Mouse (Mus musculus) gastrocnemius, adult 2 months (tissue): ENCODE measurements around the gene Tex26. TPM values are rescaled to one million over a fixed set of nuclear protein-coding genes. Genes with fewer than 3 reads are reported as not detected.
A peak's percentile ranks its signal among the peaks of the same experiment; 100 is the strongest.

ENCODE experiments used
- DNase-seq: peaks from one replicate; pipeline ENCODE4 v3.0.0; 2022
- H3K27ac ChIP-seq: fragments of 200-600 bp; 2 replicates; pipeline ENCODE4 v1.8.1; 2022; ENCODE audit warnings: mild to moderate bottlenecking
- H3K4me3 ChIP-seq: fragments of 200-600 bp; 2 replicates; pipeline ENCODE4 v1.8.1; 2022; ENCODE audit warnings: mild to moderate bottlenecking, moderate library complexity
- CTCF ChIP-seq: fragments of 200-600 bp; IDR thresholded peaks from 2 replicates; pipeline ENCODE4 v1.8.1; 2022; ENCODE audit warnings: antibody characterized with exemption, mild to moderate bottlenecking, moderate library complexity
- intact Hi-C: fragments of 180-260 bp; cut with DNase I; formaldehyde crosslinking; loops from one replicate; pipeline ENCODE4 v1.15.1; 2025
- total RNA-seq, 2 experiments: library from RNA; stranded (reverse); gene quantifications; 2 replicates each; pipeline ENCODE4 v1.2.3; 2021

Tex26 gene
- total RNA-seq, 2 experiments from 2014 or later, result not detected

- Histone ChIP-seq H3K4me3 (no peak overlapping the region), H3K27ac (no peak overlapping the region)
- no peak for TF ChIP-seq CTCF
- no peak for DNase-seq
- intact Hi-C loops, result no loop called here
Observed at GRCm38 (mm10) chr5:149441646-149442276, 2.3 kb downstream of the Tex26 start.

- DNase-seq, result no peak
- no peak overlapping the region for H3K27ac ChIP-seq
- no peak overlapping the region for H3K4me3 ChIP-seq
- TF ChIP-seq CTCF, result no peak
- intact Hi-C loops, result no loop called here
Observed at GRCm38 (mm10) chr5:149442277-149442660, 2.8 kb downstream of the Tex26 start.

GRCm38 (mm10) chr5:149444451-149444850 is 5.0 kb downstream of the Tex26 start:
- DNase-seq, result no peak
- no peak for TF ChIP-seq CTCF
- no peak overlapping the region for H3K27ac ChIP-seq
- intact Hi-C loops, result no loop called here
- no peak overlapping the region for H3K4me3 ChIP-seq

GRCm38 (mm10) chr5:149446495-149446894 is 7.0 kb downstream of the Tex26 start:
- no peak overlapping the region for H3K4me3 ChIP-seq
- no peak for TF ChIP-seq CTCF
- no peak overlapping the region for H3K27ac ChIP-seq
- DNase-seq, result no peak
- intact Hi-C loops, result no loop called here

DNA sequence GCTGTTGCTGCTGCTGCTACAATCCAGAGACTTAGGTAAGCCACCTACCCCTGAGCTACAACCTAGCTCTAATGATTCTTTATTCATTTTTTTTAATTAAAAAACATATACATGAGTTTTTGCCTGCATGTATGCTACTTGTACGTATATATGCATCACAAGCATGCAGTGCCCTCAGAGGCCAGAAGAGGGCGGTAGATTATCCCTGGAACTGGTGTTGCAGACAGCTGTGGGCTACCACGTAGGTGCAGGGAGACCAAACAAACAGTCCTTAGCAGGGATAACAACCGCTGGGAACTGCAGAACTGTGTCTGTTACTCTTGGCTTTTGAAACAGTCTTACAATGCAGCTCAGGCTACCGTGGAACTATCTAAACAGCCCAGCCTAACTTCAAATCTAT is 8.3 kb downstream of the Tex26 start:
- peak; percentile 27; the same call in 1 of the 2 replicates for TF ChIP-seq CTCF
- DNase-seq, result no peak
- intact Hi-C loops, result no loop called here
- H3K27ac ChIP-seq, result no peak overlapping the region
- no peak overlapping the region for H3K4me3 ChIP-seq

- TF ChIP-seq CTCF, result no peak
- DNase-seq, result no peak
- Histone ChIP-seq H3K4me3 (no peak overlapping the region), H3K27ac (no peak overlapping the region)
- intact Hi-C loops, result no loop called here
Observed at GRCm38 (mm10) chr5:149449406-149449805, 9.9 kb downstream of the Tex26 start.

- DNase-seq, result no peak
- Histone ChIP-seq H3K27ac (no peak overlapping the region), H3K4me3 (no peak overlapping the region)
- TF ChIP-seq CTCF, result no peak
- intact Hi-C loops, result no loop called here
Observed at GRCm38 (mm10) chr5:149451209-149451681, 11.8 kb downstream of the Tex26 start.

DNA sequence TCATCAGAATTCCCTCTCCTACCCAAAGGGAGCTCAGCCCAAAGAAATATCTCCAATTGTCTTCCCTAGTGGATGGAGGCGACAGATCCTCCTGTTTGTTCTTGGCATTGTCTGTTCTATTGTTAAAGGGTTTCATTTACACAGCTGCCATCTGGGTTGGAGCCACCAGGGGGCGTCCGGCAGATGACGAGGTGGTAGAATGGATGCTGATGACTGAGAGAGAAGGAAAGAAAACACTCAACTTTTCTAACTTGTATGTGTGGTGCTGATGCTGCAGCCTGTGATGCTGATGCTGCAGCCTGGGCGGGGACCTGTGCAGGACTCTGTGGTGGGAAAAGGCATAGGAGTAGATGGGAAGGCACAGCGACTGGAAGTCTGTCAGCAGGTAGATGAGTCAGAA is 14.8 kb downstream of the Tex26 start:
- TF ChIP-seq CTCF, result peak; percentile 90
- no peak overlapping the region for H3K4me3 ChIP-seq
- intact Hi-C loops, result loop anchor here (1.0 kb wide), 1 partner anchor 70 kb away; no protein-coding TSS in a partner anchor
- H3K27ac ChIP-seq, result no peak overlapping the region
- peak; percentile 72 for DNase-seq

GRCm38 (mm10) chr5:149456544-149456943 is 17.1 kb downstream of the Tex26 start:
- TF ChIP-seq CTCF, result no peak
- intact Hi-C loops, result no loop called here

GRCm38 (mm10) chr5:149462071-149462470 is 22.6 kb downstream of the Tex26 start:
- no peak for TF ChIP-seq CTCF
- no peak for DNase-seq
- Histone ChIP-seq H3K27ac (no peak overlapping the region), H3K4me3 (no peak overlapping the region)
- intact Hi-C loops, result no loop called here

More at GRCm38 (mm10) chr5:149456544-149456943, 17.1 kb downstream of the Tex26 start:
- Histone ChIP-seq H3K27ac (no peak overlapping the region), H3K4me3 (no peak overlapping the region)
- DNase-seq, result no peak

DNA sequence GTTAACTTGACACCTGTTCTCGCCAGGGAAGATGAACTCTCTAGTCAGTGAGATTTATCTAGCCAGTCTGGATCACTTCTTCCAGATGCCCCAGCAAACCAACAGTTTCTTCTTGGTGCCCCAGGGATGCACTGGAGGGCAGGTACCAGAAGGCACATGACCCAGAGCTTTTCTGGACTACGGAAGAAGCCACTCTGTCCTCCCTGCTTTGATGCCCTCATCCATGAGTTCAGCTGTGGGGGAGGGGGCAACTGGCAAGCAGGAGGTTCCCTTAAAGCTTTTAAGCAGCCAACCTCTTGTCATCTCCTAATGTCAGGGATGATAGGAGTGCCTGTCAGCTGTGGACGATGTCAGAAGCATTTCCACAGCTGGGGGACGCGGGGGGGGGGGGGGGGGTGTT is 25.8 kb downstream of the Tex26 start:
- TF ChIP-seq CTCF, result no peak
- DNase-seq, result no peak
- intact Hi-C loops, result no loop called here
- Histone ChIP-seq H3K4me3 (no peak overlapping the region), H3K27ac (no peak overlapping the region)

DNA sequence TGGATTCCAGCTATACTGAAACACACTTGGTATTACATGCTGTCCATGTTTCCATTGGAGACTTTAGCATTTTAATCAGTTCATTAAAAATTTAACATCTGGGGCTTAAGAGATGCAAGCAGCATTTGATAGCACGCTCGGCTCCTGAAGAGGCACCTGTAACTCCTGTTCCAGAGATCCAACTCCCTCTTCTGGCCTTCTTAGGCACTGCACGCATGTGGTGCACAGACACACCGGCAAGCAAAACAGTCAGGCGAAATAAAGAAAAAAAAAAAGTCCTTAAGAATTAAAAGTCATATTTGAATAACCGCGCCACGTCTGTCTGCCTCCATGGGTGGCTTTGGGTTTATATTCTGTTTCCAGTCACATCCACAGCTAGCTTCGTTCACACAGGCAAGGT is 34.7 kb downstream of the Tex26 start:
- Histone ChIP-seq H3K27ac (no peak overlapping the region), H3K4me3 (no peak overlapping the region)
- no peak for TF ChIP-seq CTCF
- intact Hi-C loops, result no loop called here
- DNase-seq, result no peak

- TF ChIP-seq CTCF, result no peak
- no peak for DNase-seq
- H3K4me3 ChIP-seq, result no peak overlapping the region
- intact Hi-C loops, result no loop called here
- no peak overlapping the region for H3K27ac ChIP-seq
Observed at GRCm38 (mm10) chr5:149474701-149475468, 35.4 kb downstream of the Tex26 start.

- DNase-seq, result no peak
- TF ChIP-seq CTCF, result no peak
- no peak overlapping the region for H3K4me3 ChIP-seq
- intact Hi-C loops, result loop anchor here (2.0 kb wide), 1 partner anchor 43 kb away; no protein-coding TSS in a partner anchor
- H3K27ac ChIP-seq, result no peak overlapping the region
Observed at GRCm38 (mm10) chr5:149481920-149482319, 42.5 kb downstream of the Tex26 start.
